Mouse (Mus musculus) adrenal gland, postnatal 10 days (tissue): ENCODE data around the gene Vps11. TPM values are rescaled to one million over a fixed set of nuclear protein-coding genes. Genes with fewer than 3 reads are reported as not detected.
"Not testable (repeated sequence)": the region's sequence is repeated elsewhere in the genome, so short reads cannot be mapped to it uniquely, and the experiment has no call there.

Experiments
- DNase-seq: peaks from one replicate; pipeline ENCODE4 v3.0.0; 2021; ENCODE audit warnings: mixed read lengths
- total RNA-seq, 2 experiments: library from RNA; stranded (reverse); gene quantifications; 2 replicates each; pipeline ENCODE4 v1.2.3; 2021

Vps11 gene
- total RNA-seq, 2 experiments from 2014 or later = 42.3 to 47.3 TPM

- peak; percentile 58 for DNase-seq
Observed at GRCm38 (mm10) chr9:44335331-44336092, 26.0 kb downstream of the Vps11 start.

- peak; percentile 99 for DNase-seq
Observed at GRCm38 (mm10) chr9:44334396-44335330, 26.8 kb downstream of the Vps11 start, which contains the start of gene H2afx. TSS of gene H2afx (plus strand) at chr9:44334694.

DNA sequence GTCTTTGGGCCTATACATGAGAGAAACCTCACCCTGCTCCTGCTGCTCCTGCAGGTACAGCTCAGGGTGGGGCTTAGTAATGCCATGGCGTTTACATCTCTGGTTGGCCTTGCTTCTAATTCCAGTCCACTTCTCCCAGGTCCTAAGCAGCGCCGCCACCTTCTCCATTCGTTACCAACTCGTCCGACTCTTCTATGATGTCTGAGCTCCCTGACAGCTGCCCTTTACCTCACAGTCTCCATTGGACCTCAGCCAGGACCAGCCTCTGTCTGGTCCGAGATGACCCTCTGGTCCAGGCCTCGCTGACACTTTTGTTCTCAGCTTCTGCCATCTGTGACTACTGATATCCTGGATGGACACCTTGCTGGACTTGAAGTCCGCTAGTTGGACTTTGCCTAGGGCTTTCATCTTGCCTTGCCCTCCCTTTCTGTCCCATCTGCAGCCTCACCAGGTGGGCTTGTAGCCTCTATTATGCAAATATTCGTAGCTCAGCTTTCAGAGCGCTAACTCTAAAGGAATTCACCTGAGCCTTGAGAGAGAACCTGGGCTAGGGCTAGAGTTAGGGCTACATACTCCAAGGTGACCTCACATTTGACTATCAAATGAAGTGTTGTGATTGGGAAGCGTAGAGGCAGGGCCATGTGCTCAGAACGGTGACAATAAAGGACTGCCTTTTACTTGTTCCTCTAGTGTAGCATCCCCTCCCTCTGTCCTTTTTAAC, 28.4 kb downstream of the Vps11 start:
- DNase-seq = no peak

- no peak for DNase-seq
Observed at GRCm38 (mm10) chr9:44330736-44331135, 30.7 kb downstream of the Vps11 start.

GRCm38 (mm10) chr9:44327926-44328325, 33.5 kb downstream of the Vps11 start:
- DNase-seq = no peak

GRCm38 (mm10) chr9:44327064-44327711, 34.3 kb downstream of the Vps11 start:
- no peak for DNase-seq

GRCm38 (mm10) chr9:44326371-44327063, 35.0 kb downstream of the Vps11 start:
- DNase-seq = peak; percentile 86

DNA sequence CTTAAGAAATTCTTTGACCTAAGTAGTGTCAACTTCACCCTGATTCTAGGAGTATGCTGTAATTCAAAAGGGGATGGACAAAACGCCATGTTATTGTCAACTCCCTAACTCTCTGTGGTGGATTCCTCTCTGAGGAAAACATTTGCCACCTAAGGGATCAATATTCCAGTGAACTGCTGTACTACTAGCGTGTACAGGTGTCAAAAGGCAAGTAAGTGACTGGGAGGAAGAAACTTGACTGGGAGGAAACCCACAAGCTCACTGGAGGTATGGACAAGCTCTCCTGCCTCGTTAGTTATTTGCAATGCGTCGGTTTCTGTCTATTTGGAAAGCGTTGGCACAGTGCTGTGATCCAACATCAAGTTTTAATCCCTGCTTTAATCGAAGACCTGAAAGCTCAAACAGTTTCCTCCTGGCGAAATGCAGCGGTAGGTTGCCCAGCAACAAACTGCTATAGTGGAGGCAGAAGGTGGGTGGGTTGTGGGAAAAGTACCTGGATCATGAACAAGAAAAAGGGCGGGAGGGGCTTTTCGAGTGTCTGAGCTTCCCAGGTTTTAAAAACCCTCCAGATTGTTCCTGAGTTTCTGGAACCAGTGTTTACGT, 35.6 kb downstream of the Vps11 start, which contains the start of gene Dpagt1:
TSS of gene Dpagt1 (plus strand) at position 252 of the 603 bp plus-strand sequence.
- no peak for DNase-seq

DNA sequence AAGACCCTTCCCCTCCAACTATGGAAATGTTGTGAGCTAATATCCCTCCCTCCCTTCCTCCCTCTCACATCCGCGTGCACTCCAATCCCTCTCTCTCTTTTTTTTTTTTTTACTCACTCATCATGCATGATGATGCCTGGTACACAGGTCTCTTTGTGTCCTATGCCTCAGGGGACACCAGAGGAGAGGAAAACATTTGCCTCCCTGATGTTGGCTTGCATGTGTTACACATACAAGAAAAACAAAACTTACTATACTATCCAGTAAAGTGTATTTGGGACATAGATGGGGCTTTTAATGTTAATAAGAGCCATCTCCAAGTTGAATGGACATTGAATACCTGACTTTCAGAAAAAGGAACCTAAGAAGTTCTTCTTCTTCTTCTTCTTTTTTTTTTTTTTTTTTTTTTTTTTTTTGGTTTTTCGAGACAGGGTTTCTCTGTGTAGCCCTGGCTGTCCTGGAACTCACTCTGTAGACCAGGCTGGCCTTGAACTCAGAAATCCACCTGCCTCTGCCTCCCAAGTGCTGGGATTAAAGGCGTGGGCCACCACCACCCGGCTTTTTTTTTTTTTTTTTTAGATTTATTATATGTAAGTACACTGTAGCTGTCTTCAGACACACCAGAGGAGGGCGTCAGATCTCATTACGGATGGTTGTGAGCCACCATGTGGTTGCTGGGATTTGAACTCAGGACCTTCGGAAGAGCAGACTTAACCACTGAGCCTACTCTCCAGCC, 36.3 kb downstream of the Vps11 start:
- DNase-seq = not testable (repeated sequence)

- DNase-seq = peak; percentile 60
Observed at GRCm38 (mm10) chr9:44324147-44324546, 37.3 kb downstream of the Vps11 start.

GRCm38 (mm10) chr9:44323656-44324055, 37.8 kb downstream of the Vps11 start:
- not testable (repeated sequence) for DNase-seq

- no peak for DNase-seq
Observed at GRCm38 (mm10) chr9:44320799-44321133, 40.7 kb downstream of the Vps11 start.

DNA sequence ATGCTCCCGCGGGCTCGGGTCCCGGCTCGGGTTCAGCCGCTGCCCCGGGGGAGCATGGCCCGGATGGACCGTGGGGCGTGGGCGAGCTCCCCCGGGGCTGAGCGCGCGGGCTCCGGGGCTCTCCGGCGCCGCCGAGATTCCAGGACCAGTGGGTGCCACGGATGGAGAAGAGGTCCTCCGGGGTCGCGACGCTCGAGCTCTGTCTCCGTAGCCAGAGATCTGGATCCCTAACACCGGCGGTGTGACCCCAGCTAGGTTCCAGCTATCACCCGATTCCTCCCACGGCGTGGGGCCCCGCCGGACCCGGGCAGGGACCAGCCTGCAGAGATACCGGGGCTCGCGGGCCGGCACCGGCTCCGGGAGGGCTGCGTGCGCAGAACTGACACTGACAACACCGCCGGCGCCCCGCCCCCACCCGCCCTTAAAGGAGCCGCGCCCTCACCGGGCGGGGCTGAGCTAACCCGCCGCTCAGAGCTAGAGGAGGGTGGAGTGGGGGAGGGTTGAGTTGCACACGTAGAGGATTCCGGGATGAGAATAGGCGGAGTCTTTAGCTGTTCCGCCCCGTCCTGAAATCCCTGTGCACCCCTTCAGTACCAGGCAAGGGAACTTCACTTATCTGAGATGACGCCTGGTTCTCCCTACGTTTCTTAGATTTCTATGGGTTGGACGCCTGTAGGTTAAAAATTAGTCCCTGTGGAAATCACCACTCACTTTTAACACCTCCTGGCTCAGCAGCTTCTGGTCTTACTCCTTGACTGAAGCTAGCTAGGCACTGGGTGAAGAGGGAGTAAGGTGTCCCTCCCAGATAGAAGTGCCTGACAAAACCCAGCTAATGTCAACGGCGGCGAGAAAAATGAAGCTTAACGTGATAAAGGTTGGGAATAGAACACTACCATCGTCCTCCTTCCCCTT, 41.3 kb downstream of the Vps11 start, which contains the start of gene C2cd2l:
TSS of gene C2cd2l (minus strand) at position 399 of the 912 bp plus-strand sequence.
- DNase-seq = peak; percentile 91

DNA sequence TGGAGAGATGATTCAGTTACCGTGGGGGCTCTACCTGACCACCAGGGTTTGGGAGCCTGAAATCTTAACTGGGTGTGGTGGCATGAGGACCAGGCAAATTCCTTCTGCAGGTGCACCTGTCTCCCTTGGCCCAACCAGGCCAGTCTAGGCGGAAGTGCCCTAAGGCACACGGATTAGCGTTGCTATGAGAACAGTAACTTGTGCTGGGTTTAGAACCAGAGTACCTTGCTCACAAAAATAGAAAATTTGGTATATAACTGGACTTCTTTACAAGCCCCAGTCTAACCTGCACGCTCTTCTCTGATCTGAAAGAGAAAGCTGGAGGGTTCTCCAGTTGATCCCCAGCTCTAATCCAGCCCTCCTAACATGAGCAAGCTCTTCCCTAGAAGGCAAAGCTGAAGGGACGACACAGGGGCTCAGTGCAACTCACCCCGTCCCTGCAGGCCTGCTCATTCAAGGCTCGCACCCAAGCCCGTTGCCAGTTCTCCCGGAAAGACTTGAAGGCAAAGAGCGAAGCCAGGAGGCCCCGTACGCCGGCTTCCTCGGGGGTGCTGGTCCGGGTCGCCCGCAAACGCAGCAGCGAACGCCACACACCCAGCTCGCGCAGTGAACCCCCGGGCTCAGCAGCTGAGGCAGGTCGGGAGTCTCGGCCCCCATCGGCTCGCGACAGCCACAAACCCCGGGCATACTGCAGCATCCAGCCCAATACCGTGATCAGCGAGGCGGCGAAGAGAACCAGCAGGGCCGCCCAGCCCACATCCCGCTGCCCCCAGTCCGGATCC, 42.2 kb downstream of the Vps11 start:
- peak; percentile 56 for DNase-seq

GRCm38 (mm10) chr9:44318826-44319095, 42.7 kb downstream of the Vps11 start:
- DNase-seq = no peak

DNA sequence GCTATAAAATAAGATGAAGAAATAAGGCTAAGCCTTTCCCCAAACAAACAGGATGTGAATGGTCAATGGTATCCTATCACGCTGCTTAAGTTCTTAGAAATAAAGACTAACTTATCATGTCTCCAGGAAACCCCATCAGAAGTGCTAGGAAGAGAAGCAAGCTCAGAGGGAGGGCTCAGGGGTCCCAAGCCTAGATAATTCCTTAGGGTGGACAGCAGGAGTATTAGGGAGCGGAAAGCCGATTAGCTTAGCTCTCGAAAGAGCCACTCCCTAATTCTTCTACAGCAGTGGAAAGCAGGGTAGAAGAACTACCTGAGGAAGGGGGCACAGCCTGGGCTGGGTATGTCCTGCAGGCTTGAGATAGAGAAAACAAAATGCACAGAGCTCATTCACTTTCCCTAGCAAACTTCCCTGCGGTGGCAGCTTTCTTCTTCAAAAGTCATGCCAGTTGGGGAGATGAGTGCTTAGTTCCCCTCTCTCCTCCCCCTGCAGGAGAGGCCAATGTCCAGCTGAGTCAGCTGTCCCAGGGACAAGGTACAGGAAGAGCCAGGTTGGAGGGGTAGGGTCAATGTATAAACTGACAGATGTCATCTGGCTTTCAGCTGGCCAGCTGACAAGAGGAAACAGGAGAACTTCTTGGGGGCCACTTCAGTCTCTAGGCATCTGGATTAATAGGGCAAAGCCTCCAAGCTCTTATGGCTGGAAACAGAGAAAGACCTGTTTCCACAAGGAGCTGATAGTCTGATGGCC, 43.2 kb downstream of the Vps11 start:
- peak; percentile 46 for DNase-seq

DNA sequence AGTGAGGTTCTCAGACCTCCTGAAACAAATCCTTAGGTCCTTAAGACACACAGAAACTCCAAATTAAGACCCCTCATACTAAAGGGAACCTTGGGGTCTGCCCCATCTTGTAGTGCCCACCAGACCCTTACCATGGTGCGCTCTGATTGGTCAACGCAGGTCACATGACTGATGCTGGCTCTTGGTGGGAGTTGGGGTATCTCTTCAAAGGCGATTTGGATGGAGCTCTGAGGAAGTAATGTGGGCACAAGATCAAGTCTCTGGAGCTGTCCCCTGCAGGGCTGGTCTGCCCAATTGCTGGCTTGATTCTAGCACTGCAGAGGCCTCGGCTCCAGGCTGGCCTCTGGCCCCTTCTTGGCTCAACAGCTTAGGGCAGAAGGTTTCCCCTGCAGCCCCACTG, 44.0 kb downstream of the Vps11 start:
- no peak for DNase-seq

DNA sequence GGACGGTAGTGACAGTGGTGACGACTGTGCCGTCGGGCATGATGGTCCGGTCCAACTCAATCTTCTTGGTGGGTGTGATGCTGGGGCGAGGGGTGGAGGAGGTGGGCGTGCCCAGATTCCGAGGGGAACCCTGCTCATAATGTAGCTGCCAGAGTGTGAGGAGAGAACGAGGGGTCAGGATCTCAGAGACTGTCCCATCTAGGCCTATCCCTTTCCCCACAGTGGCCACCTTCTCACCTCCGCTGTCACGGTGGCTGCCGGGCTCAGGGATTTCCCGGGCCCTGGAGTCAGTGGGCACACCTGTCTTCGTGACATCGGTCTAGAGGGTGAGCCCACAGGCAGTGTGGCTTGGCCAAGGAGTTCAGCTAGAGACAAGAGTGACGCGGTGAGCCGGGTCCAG, 46.6 kb downstream of the Vps11 start:
- no peak for DNase-seq
